Mouse (Mus musculus): ENCODE data around the gene Gm21244. TPM values are rescaled to one million over a fixed set of nuclear protein-coding genes. Genes with fewer than 3 reads are reported as not detected.
"Not testable (repeated sequence)": the region's sequence is repeated elsewhere in the genome, so short reads cannot be mapped to it uniquely, and the experiment has no call there.

The Gm21244 gene
- polyA plus RNA-seq (2015; fragmentation: Nextera tagmentation; extraction: Ambion mirVana) = not detected in 2 replicates

- H3K9ac ChIP-seq (replicated peaks); H3K27me3 ChIP-seq (ENCODE audit: insufficient read depth, low read length); DNase-seq; H3K36me3 ChIP-seq (replicated peaks; ENCODE audit: insufficient read depth, low read length); H3K4me1 ChIP-seq (ENCODE audit: insufficient read depth); H3K9me3 ChIP-seq (ENCODE audit: low read length); H3K4me3 ChIP-seq (ENCODE audit: low read depth, low read length); H3K27ac ChIP-seq (ENCODE audit: low read depth); ATAC-seq; H3K4me2 ChIP-seq (ENCODE audit: low read depth, low read length): not testable (repeated sequence)
- WGBS (ENCODE audit: insufficient replicate concordance) = no CpG with 5 or more reads among the region's 3 CpGs
Observed at GRCm38 (mm10) chrY:7169193-7169592, at the start of gene Gm21244. Gm21244 (minus strand) TSS chrY:7169293.

Other genes with a start within 250 kb of the Gm21244 start
- not detected in 2 replicates for gene Gm28998, start 84.5 kb upstream of the Gm21244 start, polyA plus RNA-seq (2015; fragmentation: Nextera tagmentation; extraction: Ambion mirVana)
- gene Gm21788, start 235.7 kb upstream of the Gm21244 start, polyA plus RNA-seq (2015; fragmentation: Nextera tagmentation; extraction: Ambion mirVana) = not detected in 2 replicates

All from liver, postnatal 0 days (tissue).